Mouse (Mus musculus): Measurements from ENCODE around the gene Nav1. TPM values are rescaled to one million over a fixed set of nuclear protein-coding genes. Genes with fewer than 3 reads are reported as not detected.

Gene Nav1
- polyA plus RNA-seq, 1 experiment = 16.3 TPM

- no peaks in the 10 kb centered on the region for H3K27me3 ChIP-seq (ENCODE audit: control insufficient read depth, insufficient read depth, low read length)
- WGBS = 87% methylated on average over 4 of the region's 4 CpGs
- no peaks in the 10 kb centered on the region for H3K36me3 ChIP-seq (ENCODE audit: control insufficient read depth, insufficient read depth, low read length)
- TF ChIP-seq POLR2A (IDR thresholded peaks at IDR 0.05; ENCODE audit: low read depth, low read length) (no peak), CTCF (IDR thresholded peaks at IDR 0.05; ENCODE audit: extremely low read depth, insufficient read depth, insufficient read length, insufficient replicate concordance) (no peak)
- H3K4me3 ChIP-seq (ENCODE audit: extremely low read depth, insufficient read depth, insufficient read length) = no peak overlapping the region
- no peak for DNase-seq (ENCODE audit: low read depth in 1 of 2, low spot score in 2 of 2)
- H3K4me1 ChIP-seq (ENCODE audit: control insufficient read depth, insufficient read depth, insufficient read length) = no peaks in the 10 kb centered on the region
- H3K27ac ChIP-seq (ENCODE audit: insufficient read depth, low read length) = no peak overlapping the region
These were observed 32.5 kb downstream of the Nav1 start for GRCm38 (mm10) chr1:135574451-135575208.

- Histone ChIP-seq H3K4me3 (ENCODE audit: extremely low read depth, insufficient read depth, insufficient read length) (no peak overlapping the region), H3K27me3 (ENCODE audit: control insufficient read depth, insufficient read depth, low read length) (no peaks in the 10 kb centered on the region), H3K4me1 (ENCODE audit: control insufficient read depth, insufficient read depth, insufficient read length) (no peaks in the 10 kb centered on the region), H3K36me3 (ENCODE audit: control insufficient read depth, insufficient read depth, low read length) (no peaks in the 10 kb centered on the region), H3K27ac (ENCODE audit: insufficient read depth, low read length) (no peak overlapping the region)
- WGBS = 94% methylated on average over 4 of the region's 4 CpGs
- DNase-seq (ENCODE audit: low read depth in 1 of 2, low spot score in 2 of 2) = no peak
- TF ChIP-seq CTCF (IDR thresholded peaks at IDR 0.05; ENCODE audit: extremely low read depth, insufficient read depth, insufficient read length, insufficient replicate concordance) (no peak), POLR2A (IDR thresholded peaks at IDR 0.05; ENCODE audit: low read depth, low read length) (no peak)
These were observed 34.8 kb downstream of the Nav1 start for GRCm38 (mm10) chr1:135572139-135572892.

- Histone ChIP-seq H3K4me3 (ENCODE audit: extremely low read depth, insufficient read depth, insufficient read length) (no peak overlapping the region), H3K4me1 (ENCODE audit: control insufficient read depth, insufficient read depth, insufficient read length) (no peaks in the 10 kb centered on the region), H3K36me3 (ENCODE audit: control insufficient read depth, insufficient read depth, low read length) (no peaks in the 10 kb centered on the region), H3K27ac (ENCODE audit: insufficient read depth, low read length) (no peak overlapping the region), H3K27me3 (ENCODE audit: control insufficient read depth, insufficient read depth, low read length) (no peaks in the 10 kb centered on the region)
- 89% methylated on average over 8 of the region's 8 CpGs for WGBS
- TF ChIP-seq POLR2A (IDR thresholded peaks at IDR 0.05; ENCODE audit: low read depth, low read length) (no peak), CTCF (IDR thresholded peaks at IDR 0.05; ENCODE audit: extremely low read depth, insufficient read depth, insufficient read length, insufficient replicate concordance) (no peak)
- no peak for DNase-seq (ENCODE audit: low read depth in 1 of 2, low spot score in 2 of 2)
These were observed 39.0 kb downstream of the Nav1 start for GRCm38 (mm10) chr1:135568087-135568486.

GRCm38 (mm10) chr1:135566611-135567010 is 40.5 kb downstream of the Nav1 start:
- no peaks in the 10 kb centered on the region for H3K36me3 ChIP-seq (ENCODE audit: control insufficient read depth, insufficient read depth, low read length)
- no peak overlapping the region for H3K27ac ChIP-seq (ENCODE audit: insufficient read depth, low read length)
- no peak for DNase-seq (ENCODE audit: low read depth in 1 of 2, low spot score in 2 of 2)
- no peak overlapping the region for H3K4me3 ChIP-seq (ENCODE audit: extremely low read depth, insufficient read depth, insufficient read length)
- WGBS = 94% methylated on average over 7 of the region's 7 CpGs
- TF ChIP-seq POLR2A (IDR thresholded peaks at IDR 0.05; ENCODE audit: low read depth, low read length) (no peak), CTCF (IDR thresholded peaks at IDR 0.05; ENCODE audit: extremely low read depth, insufficient read depth, insufficient read length, insufficient replicate concordance) (no peak)
- H3K27me3 ChIP-seq (ENCODE audit: control insufficient read depth, insufficient read depth, low read length) = no peaks in the 10 kb centered on the region
- H3K4me1 ChIP-seq (ENCODE audit: control insufficient read depth, insufficient read depth, insufficient read length) = no peaks in the 10 kb centered on the region

GRCm38 (mm10) chr1:135565775-135566174 is 41.3 kb downstream of the Nav1 start:
- Histone ChIP-seq H3K36me3 (ENCODE audit: control insufficient read depth, insufficient read depth, low read length) (no peaks in the 10 kb centered on the region), H3K27ac (ENCODE audit: insufficient read depth, low read length) (no peak overlapping the region), H3K27me3 (ENCODE audit: control insufficient read depth, insufficient read depth, low read length) (no peaks in the 10 kb centered on the region), H3K4me1 (ENCODE audit: control insufficient read depth, insufficient read depth, insufficient read length) (no peaks in the 10 kb centered on the region), H3K4me3 (ENCODE audit: extremely low read depth, insufficient read depth, insufficient read length) (no peak overlapping the region)
- TF ChIP-seq POLR2A (IDR thresholded peaks at IDR 0.05; ENCODE audit: low read depth, low read length) (no peak), CTCF (IDR thresholded peaks at IDR 0.05; ENCODE audit: extremely low read depth, insufficient read depth, insufficient read length, insufficient replicate concordance) (no peak)
- DNase-seq (ENCODE audit: low read depth in 1 of 2, low spot score in 2 of 2) = no peak
- 86% methylated on average over 5 of the region's 5 CpGs for WGBS

GRCm38 (mm10) chr1:135564660-135565519 is 42.2 kb downstream of the Nav1 start:
- no peak for TF ChIP-seq POLR2A (IDR thresholded peaks at IDR 0.05; ENCODE audit: low read depth, low read length)
- no peak for TF ChIP-seq CTCF (IDR thresholded peaks at IDR 0.05; ENCODE audit: extremely low read depth, insufficient read depth, insufficient read length, insufficient replicate concordance)
- DNase-seq (ENCODE audit: low read depth in 1 of 2, low spot score in 2 of 2) = no peak
- H3K4me1 ChIP-seq (ENCODE audit: control insufficient read depth, insufficient read depth, insufficient read length) = no peaks in the 10 kb centered on the region
- H3K4me3 ChIP-seq (ENCODE audit: extremely low read depth, insufficient read depth, insufficient read length) = no peak overlapping the region
- no peak overlapping the region for H3K27ac ChIP-seq (ENCODE audit: insufficient read depth, low read length)
- H3K27me3 ChIP-seq (ENCODE audit: control insufficient read depth, insufficient read depth, low read length) = no peaks in the 10 kb centered on the region
- 86% methylated on average over 10 of the region's 10 CpGs for WGBS
- H3K36me3 ChIP-seq (ENCODE audit: control insufficient read depth, insufficient read depth, low read length) = no peaks in the 10 kb centered on the region
